ENCODE assay signal across 17 mouse cellular contexts in the genomic region with DNA sequence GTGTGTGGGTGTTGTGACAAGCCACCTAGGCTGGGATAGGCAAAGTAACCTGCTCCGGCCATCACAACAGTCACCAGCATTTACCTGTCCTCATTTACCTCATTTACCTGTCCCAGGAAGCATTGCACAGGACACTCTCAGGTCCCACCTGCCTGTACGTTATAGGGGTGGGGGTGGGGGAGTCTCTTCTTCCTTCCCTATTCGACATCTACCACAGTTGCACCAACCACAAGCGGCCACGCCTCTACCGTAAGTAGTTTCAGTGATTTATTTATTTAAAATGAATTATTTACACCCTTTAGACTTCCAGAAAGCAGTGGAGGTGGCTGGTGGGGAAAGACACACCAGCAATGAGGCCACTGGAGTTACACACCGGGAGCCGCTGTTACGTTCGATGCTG.
"Had no signal": no experiment of that assay in that cellular context is flagged by ENCODE, and none has a peak within 500 bp of the region (broad histone marks: within the 10 kb centered on the region; RNA-seq: fewer than 3 reads in every experiment).

No protein-coding gene starts in this region.

- H3K4me2 ChIP-seq: liver, embryonic 12.5 days; lung, embryonic 14.5 days; midbrain, embryonic 12.5 days; neural tube, embryonic 13.5 days; stomach, embryonic 15.5 days had no signal

- H3K9me3 ChIP-seq: liver, embryonic 12.5 days; midbrain, embryonic 10.5 days; midbrain, embryonic 12.5 days; neural tube, embryonic 13.5 days; stomach, embryonic 15.5 days had no signal

- H3K9ac ChIP-seq: liver, embryonic 12.5 days; liver, embryonic 14.5 days; lung, embryonic 14.5 days; midbrain, embryonic 12.5 days; stomach, embryonic 15.5 days had no signal

- H3K27me3 ChIP-seq: neural tube, embryonic 13.5 days had no signal

- DNase-seq: midbrain, embryonic 14.5 days; retina, postnatal 1 day; right cerebral cortex, adult 18-20 months; right cerebral cortex, postnatal 25 days; right cerebral cortex, postnatal 4 days; thymus, adult 2 months; thymus, postnatal 25 days had no signal

- H3K27ac ChIP-seq: liver, embryonic 12.5 days; liver, embryonic 14.5 days; midbrain, embryonic 10.5 days; midbrain, embryonic 12.5 days; neural tube, embryonic 13.5 days; stomach, embryonic 15.5 days; stomach, postnatal 0 days had no signal

- H3K4me3 ChIP-seq: liver, embryonic 12.5 days; midbrain, embryonic 10.5 days; midbrain, embryonic 12.5 days; myocyte; neural tube, embryonic 13.5 days; stomach, embryonic 15.5 days had no signal

- H3K36me3 ChIP-seq: liver, embryonic 12.5 days; midbrain, embryonic 10.5 days; midbrain, embryonic 12.5 days; neural tube, embryonic 13.5 days; stomach, embryonic 15.5 days had no signal

- H3K4me1 ChIP-seq: stomach, embryonic 15.5 days had no signal

- ATAC-seq: liver, embryonic 12.5 days; midbrain, embryonic 16.5 days had no signal
